Mouse (Mus musculus): ENCODE measurements around the gene Arhgap17. TPM values are rescaled to one million over a fixed set of nuclear protein-coding genes. Genes with fewer than 3 reads are reported as not detected.

Arhgap17 gene
- total and polyA plus RNA-seq, 2 experiments from 2014 or later, result 6.4 to 8.9 TPM

- ATAC-seq (ENCODE audit: insufficient read depth, low read depth), result no peak
- Histone ChIP-seq H3K4me3 (ENCODE audit: low read depth, low read length) (no peak overlapping the region), H3K27me3 (ENCODE audit: control insufficient read depth, insufficient read depth, low read length) (no peaks in the 10 kb centered on the region), H3K9me3 (replicated peaks; ENCODE audit: control insufficient read depth, low read length) (no peaks in the 10 kb centered on the region), H3K4me2 (ENCODE audit: low read depth, low read length) (no peak overlapping the region), H3K4me1 (ENCODE audit: control insufficient read depth, insufficient read depth) (0 out of 2 replicates have a peak, but pooled peaks cover 8% of the 10 kb centered on the region), H3K27ac (ENCODE audit: low read depth) (no peak overlapping the region), H3K36me3 (replicated peaks; ENCODE audit: control insufficient read depth, insufficient read depth, low read length) (no peaks in the 10 kb centered on the region), H3K9ac (replicated peaks; ENCODE audit: low read depth, low read length) (no peak overlapping the region)
- WGBS, result 88% methylated on average over 7 of the region's 7 CpGs
- no peak for DNase-seq (ENCODE audit: low spot score)
- no peak for TF ChIP-seq EP300 (IDR thresholded peaks at IDR 0.05; ENCODE audit: low read depth)
These were observed 10.6 kb downstream of the Arhgap17 start for GRCm38 (mm10) chr7:123359101-123359500.

GRCm38 (mm10) chr7:123356158-123356557 lies 13.6 kb downstream of the Arhgap17 start:
- ATAC-seq (ENCODE audit: insufficient read depth, low read depth), result no peak

DNA sequence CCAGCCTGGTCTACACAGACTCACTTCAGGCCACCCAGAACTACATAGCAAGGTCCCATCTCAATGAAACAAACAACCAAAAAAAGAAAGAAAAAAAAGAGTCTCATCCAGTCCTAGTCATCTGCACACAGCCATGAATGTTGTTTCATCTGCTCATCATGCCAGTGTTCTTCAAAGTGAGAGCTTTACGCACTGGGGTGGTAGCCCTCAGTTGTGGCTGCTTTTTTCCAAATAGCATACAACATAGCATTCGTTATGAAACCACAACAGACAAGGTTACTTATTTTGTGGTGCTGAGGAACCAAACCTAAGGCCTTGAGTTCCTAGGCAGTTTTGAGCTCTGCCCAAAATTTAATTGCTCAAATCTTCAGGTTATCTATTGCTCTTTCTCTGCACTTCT lies 14.9 kb downstream of the Arhgap17 start:
- no peak for ATAC-seq (ENCODE audit: insufficient read depth, low read depth)
- no peaks in the 10 kb centered on the region for H3K9me3 ChIP-seq (replicated peaks; ENCODE audit: control insufficient read depth, low read length)
- no peak overlapping the region for H3K27ac ChIP-seq (ENCODE audit: low read depth)
- no peak overlapping the region for H3K9ac ChIP-seq (replicated peaks; ENCODE audit: low read depth, low read length)
- WGBS, result 87% methylated on average over 2 of the region's 2 CpGs
- no peak for DNase-seq (ENCODE audit: low spot score)
- H3K4me2 ChIP-seq (ENCODE audit: low read depth, low read length), result no peak overlapping the region
- H3K36me3 ChIP-seq (replicated peaks; ENCODE audit: control insufficient read depth, insufficient read depth, low read length), result no peaks in the 10 kb centered on the region
- no peak overlapping the region for H3K4me3 ChIP-seq (ENCODE audit: low read depth, low read length)
- TF ChIP-seq EP300 (IDR thresholded peaks at IDR 0.05; ENCODE audit: low read depth) (no peak), CTCF (IDR thresholded peaks at IDR 0.05; ENCODE audit: low read depth) (no peak)
- no peaks in the 10 kb centered on the region for H3K27me3 ChIP-seq (ENCODE audit: control insufficient read depth, insufficient read depth, low read length)
- H3K4me1 ChIP-seq (ENCODE audit: control insufficient read depth, insufficient read depth), result no peaks in the 10 kb centered on the region

More at GRCm38 (mm10) chr7:123356158-123356557, 13.6 kb downstream of the Arhgap17 start:
- TF ChIP-seq EP300 (IDR thresholded peaks at IDR 0.05; ENCODE audit: low read depth) (no peak), CTCF (IDR thresholded peaks at IDR 0.05; ENCODE audit: low read depth) (no peak)
- 86% methylated on average over 3 of the region's 3 CpGs for WGBS
- Histone ChIP-seq H3K9ac (replicated peaks; ENCODE audit: low read depth, low read length) (no peak overlapping the region), H3K36me3 (replicated peaks; ENCODE audit: control insufficient read depth, insufficient read depth, low read length) (no peaks in the 10 kb centered on the region), H3K9me3 (replicated peaks; ENCODE audit: control insufficient read depth, low read length) (no peaks in the 10 kb centered on the region), H3K4me3 (ENCODE audit: low read depth, low read length) (no peak overlapping the region), H3K4me2 (ENCODE audit: low read depth, low read length) (no peak overlapping the region), H3K27me3 (ENCODE audit: control insufficient read depth, insufficient read depth, low read length) (no peaks in the 10 kb centered on the region), H3K4me1 (ENCODE audit: control insufficient read depth, insufficient read depth) (0 out of 2 replicates have a peak, but pooled peaks cover 8% of the 10 kb centered on the region), H3K27ac (ENCODE audit: low read depth) (no peak overlapping the region)
- DNase-seq (ENCODE audit: low spot score), result no peak

- H3K4me2 ChIP-seq (ENCODE audit: low read depth, low read length), result no peak overlapping the region
- H3K27ac ChIP-seq (ENCODE audit: low read depth), result no peak overlapping the region
- DNase-seq (ENCODE audit: low spot score), result no peak
- no peaks in the 10 kb centered on the region for H3K9me3 ChIP-seq (replicated peaks; ENCODE audit: control insufficient read depth, low read length)
- ATAC-seq (ENCODE audit: insufficient read depth, low read depth), result no peak
- no peaks in the 10 kb centered on the region for H3K27me3 ChIP-seq (ENCODE audit: control insufficient read depth, insufficient read depth, low read length)
- WGBS, result 75% methylated on average over 5 of the region's 5 CpGs
- H3K4me1 ChIP-seq (ENCODE audit: control insufficient read depth, insufficient read depth), result no peaks in the 10 kb centered on the region
- H3K9ac ChIP-seq (replicated peaks; ENCODE audit: low read depth, low read length), result no peak overlapping the region
- TF ChIP-seq EP300 (IDR thresholded peaks at IDR 0.05; ENCODE audit: low read depth) (no peak), CTCF (IDR thresholded peaks at IDR 0.05; ENCODE audit: low read depth) (no peak)
- no peaks in the 10 kb centered on the region for H3K36me3 ChIP-seq (replicated peaks; ENCODE audit: control insufficient read depth, insufficient read depth, low read length)
- no peak overlapping the region for H3K4me3 ChIP-seq (ENCODE audit: low read depth, low read length)
These were observed 15.3 kb downstream of the Arhgap17 start for GRCm38 (mm10) chr7:123354392-123354791.

DNA sequence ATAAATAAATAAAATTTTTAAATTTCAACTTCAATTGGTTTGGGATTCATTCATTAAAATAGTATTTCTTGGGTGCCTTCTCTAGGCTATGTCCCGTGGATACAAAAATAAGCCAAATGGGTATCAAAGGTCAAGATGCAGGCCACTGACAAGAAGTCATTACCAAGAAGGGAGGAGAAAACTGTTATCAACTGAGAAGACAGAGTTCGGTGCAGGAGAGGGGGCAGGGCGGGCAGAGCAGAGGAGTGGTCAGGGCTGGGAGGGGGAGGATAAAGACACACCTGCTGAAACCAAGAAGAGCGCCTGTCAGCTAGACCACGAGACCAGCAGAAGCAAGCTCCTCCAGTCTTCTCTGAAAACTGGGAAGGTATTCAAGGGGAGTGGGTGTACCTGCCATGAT lies 15.8 kb downstream of the Arhgap17 start:
- ATAC-seq (ENCODE audit: insufficient read depth, low read depth), result no peak
- WGBS, result 84% methylated on average over 5 of the region's 5 CpGs
- H3K4me1 ChIP-seq (ENCODE audit: control insufficient read depth, insufficient read depth), result no peaks in the 10 kb centered on the region
- DNase-seq (ENCODE audit: low spot score), result no peak
- H3K4me3 ChIP-seq (ENCODE audit: low read depth, low read length), result no peak overlapping the region
- TF ChIP-seq CTCF (IDR thresholded peaks at IDR 0.05; ENCODE audit: low read depth), result no peak
- no peak for TF ChIP-seq EP300 (IDR thresholded peaks at IDR 0.05; ENCODE audit: low read depth)
- H3K36me3 ChIP-seq (replicated peaks; ENCODE audit: control insufficient read depth, insufficient read depth, low read length), result no peaks in the 10 kb centered on the region
- H3K4me2 ChIP-seq (ENCODE audit: low read depth, low read length), result no peak overlapping the region
- no peak overlapping the region for H3K27ac ChIP-seq (ENCODE audit: low read depth)
- H3K27me3 ChIP-seq (ENCODE audit: control insufficient read depth, insufficient read depth, low read length), result no peaks in the 10 kb centered on the region
- H3K9ac ChIP-seq (replicated peaks; ENCODE audit: low read depth, low read length), result no peak overlapping the region
- no peaks in the 10 kb centered on the region for H3K9me3 ChIP-seq (replicated peaks; ENCODE audit: control insufficient read depth, low read length)

DNA sequence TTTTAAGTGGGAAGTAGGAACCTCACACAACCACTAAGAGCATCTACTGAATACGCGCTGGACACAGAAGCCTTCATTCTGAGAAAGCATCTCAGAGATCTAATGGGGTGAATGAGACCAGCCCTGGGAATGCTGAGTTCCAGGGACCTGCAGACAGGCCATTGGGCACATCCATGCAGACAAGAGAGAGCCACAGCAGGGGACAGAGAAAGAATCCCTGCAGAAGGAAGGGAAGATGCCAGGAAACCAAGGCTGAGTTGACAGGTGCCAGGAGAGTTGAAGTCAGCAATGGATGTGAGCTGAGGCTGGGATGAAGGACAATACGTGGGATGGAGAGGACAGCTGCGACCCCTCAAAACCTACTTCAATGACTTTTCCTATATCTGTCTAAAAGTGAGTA lies 16.6 kb downstream of the Arhgap17 start:
- H3K36me3 ChIP-seq (replicated peaks; ENCODE audit: control insufficient read depth, insufficient read depth, low read length), result no peaks in the 10 kb centered on the region
- TF ChIP-seq EP300 (IDR thresholded peaks at IDR 0.05; ENCODE audit: low read depth), result no peak
- no peak for TF ChIP-seq CTCF (IDR thresholded peaks at IDR 0.05; ENCODE audit: low read depth)
- ATAC-seq (ENCODE audit: insufficient read depth, low read depth) (no peak), DNase-seq (ENCODE audit: low spot score) (no peak)
- WGBS, result 92% methylated on average over 4 of the region's 4 CpGs
- no peak overlapping the region for H3K27ac ChIP-seq (ENCODE audit: low read depth)
- no peaks in the 10 kb centered on the region for H3K4me1 ChIP-seq (ENCODE audit: control insufficient read depth, insufficient read depth)
- H3K27me3 ChIP-seq (ENCODE audit: control insufficient read depth, insufficient read depth, low read length), result no peaks in the 10 kb centered on the region
- H3K4me2 ChIP-seq (ENCODE audit: low read depth, low read length), result no peak overlapping the region
- H3K9me3 ChIP-seq (replicated peaks; ENCODE audit: control insufficient read depth, low read length), result no peaks in the 10 kb centered on the region
- H3K4me3 ChIP-seq (ENCODE audit: low read depth, low read length), result no peak overlapping the region
- H3K9ac ChIP-seq (replicated peaks; ENCODE audit: low read depth, low read length), result no peak overlapping the region
